Mouse (Mus musculus) forebrain, postnatal 0 days (tissue): ENCODE results near the gene Herc1. TPM values are rescaled to one million over a fixed set of nuclear protein-coding genes. Genes with fewer than 3 reads are reported as not detected.

Experiments
- ATAC-seq: fragments of 200-750 bp; cut with Nextera tagmentation; 2 replicates; pipeline ENCODE4 v1.8.0; 2017; ENCODE audit warnings: mild to moderate bottlenecking, moderate library complexity
- DNase-seq: peaks from one replicate; pipeline ENCODE4 v3.0.0-alpha.2; 2015
- H3K27ac ChIP-seq: fragments of 300-500 bp; sonication (generic); 2 replicates; pipeline ENCODE4 v1.5.1; 2014; ENCODE audit warnings: low read depth, mild to moderate bottlenecking, antibody characterized with exemption, low read length, moderate library complexity, mixed read lengths
- H3K27me3 ChIP-seq: fragments of 300-500 bp; sonication (generic); 2 replicates; pipeline ENCODE4 v1.6.1; 2014; ENCODE audit warnings: mild to moderate bottlenecking, low read length, mixed read lengths; ENCODE audit not compliant: insufficient read depth
- H3K36me3 ChIP-seq: fragments of 300-500 bp; sonication (generic); 2 replicates; pipeline ENCODE4 v1.6.1; 2014; ENCODE audit warnings: mild to moderate bottlenecking, moderate library complexity; ENCODE audit not compliant: insufficient read depth
- H3K4me1 ChIP-seq: fragments of 300-500 bp; sonication (generic); 2 replicates; pipeline ENCODE4 v1.6.1; 2014; ENCODE audit warnings: antibody characterized with exemption; ENCODE audit not compliant: insufficient read depth
- H3K4me2 ChIP-seq: fragments of 300-500 bp; sonication (generic); 2 replicates; pipeline ENCODE4 v1.6.1; 2014; ENCODE audit warnings: low read depth, mild to moderate bottlenecking, moderate library complexity
- H3K4me3 ChIP-seq: fragments of 300-500 bp; sonication (generic); 2 replicates; pipeline ENCODE4 v1.5.1; 2014; ENCODE audit warnings: low read depth, low read length, mixed read lengths
- H3K9ac ChIP-seq: fragments of 300-500 bp; sonication (generic); 2 replicates; pipeline ENCODE4 v1.6.1; 2014; ENCODE audit warnings: mild to moderate bottlenecking
- H3K9me3 ChIP-seq: fragments of 300-500 bp; sonication (generic); 2 replicates; pipeline ENCODE4 v1.6.1; 2016; ENCODE audit warnings: low read length
- CTCF ChIP-seq: sonication (generic); IDR thresholded peaks from 2 replicates; pipeline ENCODE4 v1.5.1; 2016; ENCODE audit warnings: antibody characterized with exemption, control low read depth, low read depth
- WGBS: fragments of 180-500 bp; shearing (Covaris S2); extraction: QIAGEN DNeasy Blood & Tissue Kit; methylation state at CpG from one replicate; pipeline ENCODE4 v1.1.7; 2014; 5-methylcytosine and 5-hydroxymethylcytosine counted together
- polyA plus RNA-seq: library from polyadenylated mRNA; unstranded; fragments of >200 nt; fragmentation: Nextera tagmentation; extraction: Ambion mirVana; gene quantifications from 2 replicates; pipeline ENCODE4 v1.2.1, GENCODE M21; 2015
- total RNA-seq: library from RNA; depleted of rRNA; stranded (reverse); fragments of >200 nt; gene quantifications from 2 replicates; pipeline ENCODE4 v1.2.3, GENCODE M21; 2014

Gene Herc1
- total and polyA plus RNA-seq, 2 experiments from 2014 or later = 27.3 to 107 TPM

DNA sequence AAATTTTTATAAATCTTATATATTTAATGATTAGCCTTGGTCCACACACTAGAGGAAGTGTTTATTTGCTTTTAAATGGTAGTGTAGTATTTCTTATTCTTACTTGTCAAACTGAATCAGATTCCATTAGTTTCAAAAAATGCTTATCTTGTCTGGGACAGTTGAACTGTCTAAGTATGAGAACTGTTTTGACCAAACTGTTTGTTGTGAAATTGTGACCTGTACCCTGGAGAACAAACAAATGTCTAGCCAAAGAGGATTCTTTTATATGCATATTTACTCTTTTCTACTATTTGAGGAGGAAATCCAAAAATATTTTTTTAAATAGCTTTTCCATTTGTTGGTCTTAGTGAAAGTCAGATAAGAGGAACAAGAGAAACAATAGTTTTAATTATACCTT lies 73.2 kb downstream of the Herc1 start:
- Histone ChIP-seq H3K27me3 (no peaks in the 10 kb centered on the region), H3K4me2 (no peak overlapping the region), H3K4me3 (no peak overlapping the region), H3K9ac (no peak overlapping the region), H3K27ac (no peak overlapping the region), H3K36me3 (peaks cover 8% of the 10 kb centered on the region), H3K9me3 (no peaks in the 10 kb centered on the region), H3K4me1 (no peaks in the 10 kb centered on the region)
- ATAC-seq (no peak), DNase-seq (no peak)
- TF ChIP-seq CTCF = no peak

DNA sequence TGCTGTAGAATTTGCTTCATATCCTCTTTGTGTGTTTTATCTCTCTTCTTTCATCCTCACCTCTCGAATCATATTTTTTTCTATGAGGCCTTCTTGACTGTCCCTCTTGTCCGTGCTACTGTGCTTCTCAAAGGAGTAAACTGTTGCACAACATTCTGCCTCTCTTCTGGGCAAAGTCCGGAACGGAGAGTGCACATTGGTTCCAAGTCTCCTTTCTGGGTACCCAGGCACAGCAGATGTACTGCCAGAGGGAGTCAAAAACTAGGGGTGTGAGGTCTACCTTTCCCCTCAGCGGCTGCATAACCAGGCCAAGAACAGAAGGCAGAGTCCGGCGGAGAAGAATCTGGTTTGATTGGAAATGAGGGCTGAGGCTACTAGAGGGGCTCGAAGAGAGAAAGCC lies 89.8 kb downstream of the Herc1 start:
- no peak overlapping the region for H3K27ac ChIP-seq
- no peak overlapping the region for H3K4me2 ChIP-seq
- DNase-seq = no peak
- no peak for TF ChIP-seq CTCF
- 95% methylated on average over 8 of the region's 8 CpGs for WGBS
- no peaks in the 10 kb centered on the region for H3K9me3 ChIP-seq
- no peak overlapping the region for H3K9ac ChIP-seq
- H3K4me3 ChIP-seq = no peak overlapping the region
- peaks cover 32% of the 10 kb centered on the region for H3K36me3 ChIP-seq
- no peaks in the 10 kb centered on the region for H3K27me3 ChIP-seq
- no peaks in the 10 kb centered on the region for H3K4me1 ChIP-seq
- no peak for ATAC-seq

DNA sequence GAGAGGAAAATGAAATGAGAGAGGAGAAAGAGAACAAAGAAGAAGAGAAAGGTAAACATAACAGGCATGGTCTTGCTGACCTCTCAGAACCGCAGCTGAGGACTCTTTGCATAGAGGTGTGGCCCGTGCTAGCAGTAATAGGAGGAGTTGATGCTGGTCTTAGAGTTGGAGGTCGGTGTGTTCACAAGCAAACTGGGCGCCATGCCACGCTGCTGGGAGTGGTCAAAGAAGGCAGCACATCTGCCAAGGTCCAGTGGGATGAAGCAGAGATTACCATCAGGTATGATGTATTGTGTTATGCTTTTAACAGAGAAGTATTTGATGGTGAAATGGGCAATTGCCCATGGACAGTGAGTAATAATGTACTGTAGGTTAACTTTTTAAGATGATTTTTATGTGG lies 98.0 kb downstream of the Herc1 start:
- H3K4me1 ChIP-seq = no peaks in the 10 kb centered on the region
- 85% methylated on average over 5 of the region's 5 CpGs for WGBS
- H3K9me3 ChIP-seq = no peaks in the 10 kb centered on the region
- H3K27ac ChIP-seq = no peak overlapping the region
- DNase-seq = no peak
- no peak for ATAC-seq
- TF ChIP-seq CTCF = no peak
- no peak overlapping the region for H3K9ac ChIP-seq
- H3K4me2 ChIP-seq = no peak overlapping the region
- H3K36me3 ChIP-seq = peaks cover 29% of the 10 kb centered on the region
- H3K4me3 ChIP-seq = no peak overlapping the region
- no peaks in the 10 kb centered on the region for H3K27me3 ChIP-seq

DNA sequence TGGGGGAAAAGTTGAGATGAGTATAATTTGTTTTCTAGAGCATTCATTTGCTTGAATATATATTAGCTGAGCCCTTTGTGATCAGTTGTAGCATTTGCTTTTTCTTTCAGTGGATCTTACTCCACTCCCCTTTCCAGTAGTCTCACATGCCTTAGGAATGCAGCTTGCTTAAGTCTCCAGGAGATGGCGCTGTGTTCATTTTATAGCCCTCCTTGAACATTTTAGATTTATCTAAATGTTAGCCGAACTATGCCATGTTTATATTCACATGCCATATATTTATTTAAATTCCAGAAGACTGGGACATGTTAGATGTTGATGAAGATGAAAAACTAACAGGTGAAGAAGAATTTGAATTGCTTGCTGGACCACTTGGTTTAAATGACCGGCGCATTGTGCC lies 114.8 kb downstream of the Herc1 start:
- WGBS = 55% methylated on average over 4 of the region's 4 CpGs
- Histone ChIP-seq H3K4me1 (no peaks in the 10 kb centered on the region), H3K27me3 (no peaks in the 10 kb centered on the region), H3K36me3 (peaks cover 49% of the 10 kb centered on the region), H3K4me3 (no peak overlapping the region), H3K27ac (no peak overlapping the region), H3K9me3 (no peaks in the 10 kb centered on the region), H3K4me2 (no peak overlapping the region), H3K9ac (no peak overlapping the region)
- peak; percentile 73 for TF ChIP-seq CTCF
- DNase-seq = peak; percentile 62
- peak; percentile 38; the same call in 1 of the 2 replicates for ATAC-seq

DNA sequence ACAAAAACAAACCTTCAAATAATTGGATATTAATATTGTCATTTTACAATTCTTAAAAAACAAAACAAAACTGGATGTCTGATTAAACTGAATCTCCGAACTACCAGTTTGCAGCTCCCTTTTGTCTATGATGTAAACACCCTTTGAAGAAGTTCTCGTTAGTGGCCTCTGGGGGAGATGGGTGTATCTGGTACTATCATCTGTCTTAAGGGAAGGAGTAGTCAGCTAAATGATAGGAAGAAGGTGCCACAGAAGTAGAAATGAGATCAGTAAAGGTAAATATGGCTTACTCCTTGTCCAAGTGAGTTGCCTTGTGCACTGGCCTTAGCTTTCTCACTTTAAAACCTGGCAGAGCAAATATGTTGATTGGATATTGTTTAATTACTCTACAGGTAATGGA lies 127.5 kb downstream of the Herc1 start:
- TF ChIP-seq CTCF = no peak
- 59% methylated on average over 2 of the region's 2 CpGs for WGBS

DNA sequence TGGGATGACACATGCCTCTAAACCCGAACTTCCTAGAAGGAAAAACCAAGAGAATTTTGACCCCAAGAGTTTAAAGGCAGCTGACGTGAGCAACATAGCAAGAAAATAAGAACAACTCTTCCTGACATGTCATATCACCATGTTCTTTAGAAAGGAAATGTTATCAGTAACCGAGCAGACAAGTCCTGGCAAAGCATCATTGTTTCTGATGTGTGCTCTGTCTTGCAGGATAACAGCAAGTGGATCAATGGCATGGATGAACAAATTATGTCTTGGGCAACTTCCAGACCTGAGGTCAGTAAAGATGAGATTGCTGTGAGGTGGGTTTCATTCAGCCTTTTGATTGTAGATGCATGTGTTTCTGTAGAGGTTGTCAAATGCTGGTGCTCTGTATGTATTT lies 133.2 kb downstream of the Herc1 start:
- H3K36me3 ChIP-seq = peaks cover 55% of the 10 kb centered on the region
- WGBS = 99% methylated on average over 3 of the region's 3 CpGs
- no peak overlapping the region for H3K9ac ChIP-seq

More for the DNA sequence above, 127.5 kb downstream of the Herc1 start:
- H3K27me3 ChIP-seq = no peaks in the 10 kb centered on the region
- no peak overlapping the region for H3K9ac ChIP-seq
- H3K4me3 ChIP-seq = no peak overlapping the region
- H3K4me2 ChIP-seq = no peak overlapping the region
- no peak overlapping the region for H3K27ac ChIP-seq
- H3K9me3 ChIP-seq = no peaks in the 10 kb centered on the region
- H3K36me3 ChIP-seq = peaks cover 36% of the 10 kb centered on the region
- ATAC-seq (no peak), DNase-seq (no peak)
- no peaks in the 10 kb centered on the region for H3K4me1 ChIP-seq

DNA sequence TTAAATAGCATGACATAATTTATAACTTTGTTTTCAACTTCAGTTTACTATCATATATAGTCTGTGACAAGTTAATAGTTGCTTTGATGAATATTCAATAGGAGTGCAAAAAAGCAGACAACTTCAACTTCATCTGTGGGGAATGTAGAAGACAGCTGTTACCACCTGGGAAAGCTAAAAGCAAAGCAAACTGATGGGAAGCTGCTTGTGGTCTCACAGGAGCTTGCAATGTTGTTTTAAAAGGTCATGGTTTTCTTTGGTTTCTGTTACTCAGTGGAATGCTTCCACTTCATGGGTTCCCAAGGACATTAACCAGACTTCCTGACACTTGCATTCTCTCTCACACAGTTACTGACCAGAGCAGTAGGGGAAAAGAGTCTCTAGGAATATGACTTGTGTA lies 138.5 kb downstream of the Herc1 start:
- no peak for ATAC-seq
- Histone ChIP-seq H3K4me2 (no peak overlapping the region), H3K4me1 (no peaks in the 10 kb centered on the region), H3K36me3 (peaks cover 75% of the 10 kb centered on the region), H3K27ac (no peak overlapping the region), H3K9ac (no peak overlapping the region), H3K4me3 (no peak overlapping the region), H3K27me3 (no peaks in the 10 kb centered on the region), H3K9me3 (no peaks in the 10 kb centered on the region)
- DNase-seq = no peak
- TF ChIP-seq CTCF = no peak

More for the DNA sequence above, 133.2 kb downstream of the Herc1 start:
- Histone ChIP-seq H3K27ac (no peak overlapping the region), H3K4me1 (no peaks in the 10 kb centered on the region), H3K4me2 (no peak overlapping the region), H3K4me3 (no peak overlapping the region), H3K9me3 (no peaks in the 10 kb centered on the region), H3K27me3 (no peaks in the 10 kb centered on the region)
- no peak for ATAC-seq
- TF ChIP-seq CTCF = no peak
- no peak for DNase-seq

DNA sequence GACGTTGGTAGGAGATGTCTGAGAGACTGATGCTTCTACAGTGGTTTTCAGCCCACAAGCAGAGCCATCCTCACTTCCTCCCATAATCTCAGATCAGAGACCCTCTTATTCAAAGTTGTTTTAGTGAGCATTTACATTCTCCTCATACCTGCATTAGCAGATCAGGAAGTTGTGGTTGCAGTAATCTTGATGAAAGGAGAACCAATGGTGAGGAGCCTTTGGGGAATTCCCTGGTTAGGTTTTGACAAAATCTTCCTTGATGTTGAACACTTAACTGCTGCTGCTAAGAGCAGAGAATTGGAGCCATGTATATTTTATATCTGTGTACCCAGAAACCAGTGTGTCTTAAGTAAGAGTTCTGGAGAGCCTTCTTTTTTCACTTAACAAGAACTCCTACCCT lies 142.1 kb downstream of the Herc1 start:
- H3K4me3 ChIP-seq = no peak overlapping the region
- H3K27me3 ChIP-seq = no peaks in the 10 kb centered on the region
- ATAC-seq (no peak), DNase-seq (no peak)
- H3K4me1 ChIP-seq = no peaks in the 10 kb centered on the region
- H3K9me3 ChIP-seq = no peaks in the 10 kb centered on the region
- WGBS = 89% methylated on average over 1 of the region's 1 CpGs
- H3K27ac ChIP-seq = no peak overlapping the region
- no peak for TF ChIP-seq CTCF
- H3K4me2 ChIP-seq = no peak overlapping the region
- H3K9ac ChIP-seq = no peak overlapping the region
- peaks cover 75% of the 10 kb centered on the region for H3K36me3 ChIP-seq
